In the genomic region with DNA sequence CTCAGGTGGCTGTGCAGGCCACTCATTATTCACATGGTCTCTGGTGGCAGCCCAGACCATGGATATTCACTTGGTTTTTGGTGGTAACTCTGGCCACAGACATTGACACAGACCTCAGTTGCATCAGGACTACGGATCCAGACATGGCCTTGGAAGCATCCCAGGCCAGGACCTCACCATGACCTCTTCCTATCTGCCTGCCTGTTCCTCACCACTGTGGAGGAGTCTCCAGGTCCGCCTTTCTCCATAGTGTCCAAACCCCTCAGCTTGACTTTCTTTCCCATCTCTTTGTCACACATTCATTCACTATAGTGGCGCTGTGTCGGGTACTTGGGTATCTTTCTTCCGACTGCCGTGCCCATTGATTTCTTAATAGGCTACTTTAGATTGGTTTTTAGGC, we compare ENCODE assay signal across 16 mouse cellular contexts.
"Had no signal": no experiment of that assay in that cellular context is flagged by ENCODE, and none has a peak within 500 bp of the region (broad histone marks: within the 10 kb centered on the region; RNA-seq: fewer than 3 reads in every experiment).

No protein-coding gene starts in this region.

- H3K9me3 ChIP-seq: neural tube, embryonic 13.5 days; neural tube, embryonic 15.5 days; stomach, embryonic 15.5 days had no signal

- H3K36me3 ChIP-seq: neural tube, embryonic 13.5 days; neural tube, embryonic 15.5 days; stomach, embryonic 15.5 days had no signal

- H3K4me2 ChIP-seq: neural tube, embryonic 13.5 days; neural tube, embryonic 15.5 days; stomach, embryonic 15.5 days had no signal

- H3K27me3 ChIP-seq: neural tube, embryonic 13.5 days; neural tube, embryonic 15.5 days; stomach, embryonic 15.5 days had no signal

- H3K27ac ChIP-seq: neural tube, embryonic 13.5 days; neural tube, embryonic 15.5 days; stomach, embryonic 15.5 days; stomach, postnatal 0 days had no signal

- H3K9ac ChIP-seq: neural tube, embryonic 13.5 days; neural tube, embryonic 15.5 days; stomach, embryonic 15.5 days had no signal

- H3K4me1 ChIP-seq: neural tube, embryonic 13.5 days; neural tube, embryonic 15.5 days; stomach, embryonic 15.5 days had no signal

- DNase-seq: retina, postnatal 1 day; right cerebral cortex, adult 18-20 months; right cerebral cortex, postnatal 14 days; right cerebral cortex, postnatal 25 days; right cerebral cortex, postnatal 4 days; spleen, adult 18-20 months; thymus, adult 18-20 months; thymus, adult 2 months; thymus, postnatal 14 days; thymus, postnatal 25 days; thymus, postnatal 36 days; thymus, postnatal 4 days had no signal

- H3K4me3 ChIP-seq: neural tube, embryonic 13.5 days; neural tube, embryonic 15.5 days; stomach, embryonic 15.5 days had no signal
